Mouse (Mus musculus) CH12.LX (cell line): ENCODE measurements at regions not wholly inside any gene's neighbourhood (a gene's known extent, or its start where the extent isn't known, plus 50 kb on each side); places are given as distances from the start of the nearest gene placed in this dataset.

Source experiments
- DNase-seq: peaks from one replicate; pipeline ENCODE4 v3.0.0-alpha.2; 2013; ENCODE audit errors: extremely low read depth
- H3K27ac ChIP-seq: 2 replicates; pipeline ENCODE4 v1.5.1; 2012; ENCODE audit warnings: low read depth, mild to moderate bottlenecking, control low read depth, moderate library complexity; ENCODE audit not compliant: insufficient read depth
- H3K27me3 ChIP-seq: replicated peaks from 2 replicates; pipeline ENCODE3; 2012; ENCODE audit warnings: inconsistent platforms
- H3K36me3 ChIP-seq, 2 experiments: replicated peaks in 1 of 2; 2 replicates each; pipeline versions ENCODE3 to v1.6.1; 2012; ENCODE audit warnings: inconsistent platforms in 1 of 2, low read length in 1 of 2, mild to moderate bottlenecking in 1 of 2, mixed read lengths in 1 of 2, moderate library complexity in 1 of 2; ENCODE audit not compliant: control insufficient read depth in 1 of 2, insufficient read depth in 1 of 2
- H3K4me1 ChIP-seq, 2 experiments: 2 replicates each; pipeline ENCODE4 v1.6.1; 2012; ENCODE audit warnings: inconsistent platforms in 1 of 2, moderate library complexity in 1 of 2; ENCODE audit not compliant: insufficient read depth in 2 of 2, control insufficient read depth in 1 of 2
- H3K4me2 ChIP-seq: 2 replicates; pipeline ENCODE4 v1.6.1; 2012; ENCODE audit warnings: low read depth, mild to moderate bottlenecking, control low read depth; ENCODE audit not compliant: poor library complexity, insufficient read depth, severe bottlenecking
- H3K4me3 ChIP-seq, 3 experiments: fragments of 150-350 bp in 1 of 3; sonication (generic) in 1 of 3; replicated peaks in 1 of 3; 2 replicates each; pipeline versions ENCODE3 to v1.5.1; 2011 to 2012; ENCODE audit warnings: low read depth in 2 of 3, low read length in 2 of 3, mild to moderate bottlenecking in 2 of 3, moderate library complexity in 2 of 3, control low read depth in 1 of 3, improper control_type of control experiment in 1 of 3, inconsistent platforms in 1 of 3, mixed read lengths in 1 of 3; ENCODE audit not compliant: poor library complexity in 1 of 3
- H3K79me2 ChIP-seq: replicated peaks from 2 replicates; pipeline ENCODE4 v1.6.1; 2012; ENCODE audit warnings: mild to moderate bottlenecking, moderate library complexity; ENCODE audit not compliant: control insufficient read depth, poor library complexity, insufficient read depth, severe bottlenecking; ENCODE audit errors: extremely low read depth
- H3K9ac ChIP-seq: 2 replicates; pipeline ENCODE4 v1.6.1; 2012; ENCODE audit warnings: low read depth, mild to moderate bottlenecking, control low read depth, moderate library complexity; ENCODE audit not compliant: insufficient read depth
- H3K9me3 ChIP-seq: replicated peaks from 2 replicates; pipeline ENCODE3; 2012; ENCODE audit warnings: low read length, inconsistent platforms, mixed read lengths
- CHD1 ChIP-seq: IDR thresholded peaks from 2 replicates; pipeline ENCODE4 v1.6.1; 2012; ENCODE audit warnings: low read depth, low read length, improper control_type of control experiment, inconsistent platforms
- CTCF ChIP-seq, 2 experiments: IDR thresholded peaks in 1 of 2; conservative IDR thresholded peaks in 1 of 2; 2 replicates each; pipeline ENCODE4 v1.5.1; 2011 to 2012; ENCODE audit warnings: low read depth in 2 of 2, low read length in 2 of 2, improper control_type of control experiment in 1 of 2, inconsistent platforms in 1 of 2, mild to moderate bottlenecking in 1 of 2, moderate library complexity in 1 of 2
- E2F4 ChIP-seq: IDR thresholded peaks from 2 replicates; pipeline ENCODE4 v1.6.1; 2011; ENCODE audit warnings: low read depth, low read length, improper control_type of control experiment; ENCODE audit not compliant: insufficient replicate concordance
- ELF1 ChIP-seq: IDR thresholded peaks from 2 replicates; pipeline ENCODE4 v1.6.1; 2014; ENCODE audit warnings: low read depth, mild to moderate bottlenecking, inconsistent platforms, low read length, improper control_type of control experiment
- ETS1 ChIP-seq: conservative IDR thresholded peaks from 2 replicates; pipeline ENCODE4 v1.6.1; 2012; ENCODE audit warnings: low read depth, mild to moderate bottlenecking, inconsistent platforms, low read length, improper control_type of control experiment, moderate library complexity
- IRF4 ChIP-seq: IDR thresholded peaks from 2 replicates; pipeline ENCODE4 v1.6.1; 2014; ENCODE audit warnings: low read depth, mild to moderate bottlenecking, inconsistent platforms, low read length, improper control_type of control experiment
- JUN ChIP-seq: IDR thresholded peaks from 2 replicates; pipeline ENCODE4 v1.6.1; 2011; ENCODE audit warnings: low read depth, mild to moderate bottlenecking, low read length, improper control_type of control experiment, moderate library complexity; ENCODE audit not compliant: insufficient read depth
- MXI1 ChIP-seq: IDR thresholded peaks from 2 replicates; pipeline ENCODE4 v1.6.1; 2011; ENCODE audit warnings: mild to moderate bottlenecking, low read depth, low read length, improper control_type of control experiment
- MYC ChIP-seq: IDR thresholded peaks from 2 replicates; pipeline ENCODE4 v1.6.1; 2011; ENCODE audit warnings: low read depth, mild to moderate bottlenecking, improper control_type of control experiment, low read length
- PAX5 ChIP-seq: IDR thresholded peaks from 2 replicates; pipeline ENCODE4 v1.6.1; 2012; ENCODE audit warnings: low read length, inconsistent platforms, mixed read lengths
- RCOR1 ChIP-seq: conservative IDR thresholded peaks from 2 replicates; pipeline ENCODE4 v1.6.1; 2012; ENCODE audit warnings: low read depth, mild to moderate bottlenecking, inconsistent platforms, low read length, improper control_type of control experiment
- SIN3A ChIP-seq: IDR thresholded peaks from 2 replicates; pipeline ENCODE4 v1.6.1; 2012; ENCODE audit warnings: low read length, improper control_type of control experiment, inconsistent platforms
- SMC3 ChIP-seq: IDR thresholded peaks from 2 replicates; pipeline ENCODE4 v1.6.1; 2011; ENCODE audit warnings: low read depth, low read length, improper control_type of control experiment
- TCF12 ChIP-seq: IDR thresholded peaks from 2 replicates; pipeline ENCODE4 v1.6.1; 2014; ENCODE audit warnings: low read depth, mild to moderate bottlenecking, inconsistent platforms, low read length, improper control_type of control experiment
- ZNF384 ChIP-seq: IDR thresholded peaks from 2 replicates; pipeline ENCODE4 v1.6.1; 2012; ENCODE audit warnings: low read depth, low read length, improper control_type of control experiment, inconsistent platforms
- dilution Hi-C: fragments of 300-500 bp; cut with MboI; formaldehyde crosslinking; loops from 2 replicates; pipeline ENCODE4 v1.14.3; 2020; ENCODE audit warnings: low sequenced_read_pairs; ENCODE audit not compliant: extremely low pct_unique_long_range_greater_than_20kb, extremely low pct_ligation_motif_present
- in situ Hi-C: fragments of 300-500 bp; cut with MboI; formaldehyde crosslinking; loops from 3 replicates; pipeline ENCODE4 v1.14.3; 2019; ENCODE audit warnings: low sequenced_read_pairs, low pct_ligation_motif_present, low pct_unique_long_range_greater_than_20kb, mixed read lengths

- no peak overlapping the region for H3K27ac ChIP-seq
- H3K79me2 ChIP-seq = no peaks in the 10 kb centered on the region
- no peaks in the 10 kb centered on the region for H3K4me1 ChIP-seq
- TF ChIP-seq JUN (no peak), CHD1 (no peak), PAX5 (no peak), MYC (no peak), ETS1 (no peak), CTCF (conservative IDR thresholded peaks at IDR 0.05 in 1 of 2, IDR thresholded peaks at IDR 0.05 in 1 of 2; ENCODE audit: low read depth in 2 of 2, low read length in 2 of 2) (no peak), ZNF384 (no peak), TCF12 (no peak), SIN3A (no peak), MXI1 (no peak), IRF4 (no peak), SMC3 (no peak), ELF1 (no peak)
- DNase-seq = no peak
- no peaks in the 10 kb centered on the region for H3K27me3 ChIP-seq
- H3K4me3 ChIP-seq = no peak overlapping the region
- H3K36me3 ChIP-seq = no peaks in the 10 kb centered on the region
- in situ Hi-C loops (no loop called here), dilution Hi-C loops (no loop called here)
- H3K4me2 ChIP-seq = no peak overlapping the region
- H3K9ac ChIP-seq = no peak overlapping the region
- peaks cover 15% of the 10 kb centered on the region for H3K9me3 ChIP-seq
Observed at GRCm38 (mm10) chr15:94139534-94139958, 325.7 kb downstream of the Adamts20 start.

GRCm38 (mm10) chr15:94137159-94137952 lies 327.9 kb downstream of the Adamts20 start:
- dilution Hi-C loops (no loop called here), in situ Hi-C loops (no loop called here)
- no peak for DNase-seq
- Histone ChIP-seq H3K4me2 (no peak overlapping the region), H3K9me3 (peaks cover 15% of the 10 kb centered on the region), H3K4me1 (no peaks in the 10 kb centered on the region), H3K36me3 (no peaks in the 10 kb centered on the region), H3K4me3 (no peak overlapping the region), H3K9ac (no peak overlapping the region), H3K27ac (no peak overlapping the region), H3K79me2 (no peaks in the 10 kb centered on the region), H3K27me3 (no peaks in the 10 kb centered on the region)
- no peak for TF ChIP-seq CTCF (conservative IDR thresholded peaks at IDR 0.05 in 1 of 2, IDR thresholded peaks at IDR 0.05 in 1 of 2; ENCODE audit: low read depth in 2 of 2, low read length in 2 of 2)
- no peak for TF ChIP-seq SIN3A
- no peak for TF ChIP-seq RCOR1
- TF ChIP-seq E2F4 = no peak
